In genomic region chr2:126275511-126275910, GRCm38 (mm10) we compare ENCODE assay signal across 27 mouse cellular contexts.
A peak's percentile ranks its signal among the peaks of the same experiment; 100 is the strongest.
DNase-seq lines count a peak whose midpoint lies in the region; ATAC-seq and TF ChIP-seq lines count a peak whose summit lies in the region.
"Had no signal": no experiment of that assay in that cellular context is flagged by ENCODE, and none has a peak within 500 bp of the region (broad histone marks: within the 10 kb centered on the region; RNA-seq: fewer than 3 reads in every experiment).

No protein-coding gene starts in this region.

- H3K4me1 ChIP-seq in embryonic facial prominence, embryonic 14.5 days (ENCODE audit: control insufficient read depth, insufficient read depth, low read length) = peaks cover 10% of the 10 kb centered on the region
- H3K4me1 ChIP-seq in embryonic facial prominence, embryonic 10.5 days = no peaks in the 10 kb centered on the region
- H3K4me1 ChIP-seq in stomach, embryonic 15.5 days = no peaks in the 10 kb centered on the region
- no peaks in the 10 kb centered on the region for H3K4me1 ChIP-seq in stomach, postnatal 0 days (replicated peaks; ENCODE audit: control insufficient read depth, insufficient read depth)
- H3K4me1 ChIP-seq in embryonic facial prominence, embryonic 15.5 days = peaks cover 6% of the 10 kb centered on the region; the same call in 1 of the 2 replicates
- H3K4me1 ChIP-seq: forebrain, embryonic 10.5 days; forebrain, embryonic 15.5 days; liver, embryonic 15.5 days; midbrain, embryonic 10.5 days; midbrain, embryonic 15.5 days; neural tube, embryonic 15.5 days had no signal

- H3K27me3 ChIP-seq in embryonic facial prominence, embryonic 14.5 days (replicated peaks; ENCODE audit: control insufficient read depth, insufficient read depth, low read length) = no peaks in the 10 kb centered on the region
- no peaks in the 10 kb centered on the region for H3K27me3 ChIP-seq in embryonic facial prominence, embryonic 10.5 days (replicated peaks; ENCODE audit: low read depth, poor library complexity, severe bottlenecking)
- no peaks in the 10 kb centered on the region for H3K27me3 ChIP-seq in stomach, embryonic 15.5 days (replicated peaks)
- H3K27me3 ChIP-seq in stomach, postnatal 0 days (ENCODE audit: control insufficient read depth, insufficient read depth, low read length) = no peaks in the 10 kb centered on the region
- no peaks in the 10 kb centered on the region for H3K27me3 ChIP-seq in embryonic facial prominence, embryonic 15.5 days
- H3K27me3 ChIP-seq: forebrain, embryonic 15.5 days; midbrain, embryonic 15.5 days; neural tube, embryonic 15.5 days had no signal

- no peak overlapping the region for H3K4me2 ChIP-seq in embryonic facial prominence, embryonic 14.5 days (ENCODE audit: low read depth, low read length)
- no peak overlapping the region for H3K4me2 ChIP-seq in stomach, embryonic 15.5 days
- H3K4me2 ChIP-seq in stomach, postnatal 0 days (replicated peaks; ENCODE audit: low read depth) = no peak overlapping the region
- H3K4me2 ChIP-seq in embryonic facial prominence, embryonic 15.5 days (replicated peaks) = no peak overlapping the region
- H3K4me2 ChIP-seq: forebrain, embryonic 15.5 days; heart, embryonic 13.5 days; hindbrain, embryonic 14.5 days; liver, embryonic 15.5 days; lung, embryonic 14.5 days; midbrain, embryonic 15.5 days; neural tube, embryonic 15.5 days had no signal

- no peak overlapping the region for H3K9ac ChIP-seq in embryonic facial prominence, embryonic 14.5 days (ENCODE audit: low read depth, low read length)
- no peak overlapping the region for H3K9ac ChIP-seq in stomach, embryonic 15.5 days
- no peak overlapping the region for H3K9ac ChIP-seq in stomach, postnatal 0 days (ENCODE audit: low read length)
- no peak overlapping the region for H3K9ac ChIP-seq in embryonic facial prominence, embryonic 15.5 days
- H3K9ac ChIP-seq: forebrain, embryonic 15.5 days; heart, embryonic 13.5 days; hindbrain, embryonic 14.5 days; liver, embryonic 15.5 days; lung, embryonic 14.5 days; midbrain, embryonic 15.5 days; neural tube, embryonic 15.5 days had no signal

- no peaks in the 10 kb centered on the region for H3K36me3 ChIP-seq in embryonic facial prominence, embryonic 14.5 days (ENCODE audit: control insufficient read depth, insufficient read depth, low read length)
- no peaks in the 10 kb centered on the region for H3K36me3 ChIP-seq in embryonic facial prominence, embryonic 10.5 days (replicated peaks)
- no peaks in the 10 kb centered on the region for H3K36me3 ChIP-seq in stomach, embryonic 15.5 days
- no peaks in the 10 kb centered on the region for H3K36me3 ChIP-seq in stomach, postnatal 0 days (ENCODE audit: control insufficient read depth, insufficient read depth, low read length)
- H3K36me3 ChIP-seq in embryonic facial prominence, embryonic 15.5 days = no peaks in the 10 kb centered on the region
- H3K36me3 ChIP-seq: forebrain, embryonic 10.5 days; forebrain, embryonic 15.5 days; heart, embryonic 13.5 days; liver, embryonic 15.5 days; midbrain, embryonic 10.5 days; midbrain, embryonic 15.5 days; neural tube, embryonic 15.5 days had no signal

- H3K4me3 ChIP-seq in embryonic facial prominence, embryonic 14.5 days (ENCODE audit: low read depth, low read length) = no peak overlapping the region
- H3K4me3 ChIP-seq in embryonic facial prominence, embryonic 10.5 days = no peak overlapping the region
- H3K4me3 ChIP-seq in stomach, embryonic 15.5 days (replicated peaks) = no peak overlapping the region
- no peak overlapping the region for H3K4me3 ChIP-seq in stomach, postnatal 0 days (ENCODE audit: low read depth, low read length)
- H3K4me3 ChIP-seq in embryonic facial prominence, embryonic 15.5 days (replicated peaks) = no peak overlapping the region
- H3K4me3 ChIP-seq: forebrain, embryonic 10.5 days; forebrain, embryonic 15.5 days; heart, embryonic 13.5 days; layer of hippocampus, adult 2 months; liver, embryonic 15.5 days; midbrain, embryonic 10.5 days; midbrain, embryonic 15.5 days; neural tube, embryonic 15.5 days had no signal

- H3K27ac ChIP-seq in embryonic facial prominence, embryonic 14.5 days (replicated peaks; ENCODE audit: low read depth, low read length) = peak overlapping the region; percentile 66
- H3K27ac ChIP-seq in embryonic facial prominence, embryonic 10.5 days (replicated peaks) = no peak overlapping the region
- peak overlapping the region; percentile 31; the same call in 1 of the 2 replicates for H3K27ac ChIP-seq in stomach, embryonic 15.5 days
- H3K27ac ChIP-seq in stomach, postnatal 0 days (replicated peaks) = no peak overlapping the region
- H3K27ac ChIP-seq in embryonic facial prominence, embryonic 15.5 days (replicated peaks) = peak overlapping the region; percentile 44; the same call in 1 of the 2 replicates
- H3K27ac ChIP-seq: forebrain, embryonic 10.5 days; forebrain, embryonic 15.5 days; heart, embryonic 13.5 days; hindbrain, embryonic 14.5 days; layer of hippocampus, adult 2 months; liver, embryonic 15.5 days; midbrain, embryonic 10.5 days; midbrain, embryonic 15.5 days; neural tube, embryonic 15.5 days had no signal

- intact Hi-C loops in left cerebral cortex, postnatal 14 days (cut with DNase I) = no loop called here

- no peak for TF ChIP-seq EP300 in stomach, postnatal 0 days (optimal IDR thresholded peaks at IDR 0.05)

- H3K9me3 ChIP-seq in embryonic facial prominence, embryonic 14.5 days (ENCODE audit: control insufficient read depth, low read length) = no peaks in the 10 kb centered on the region
- no peaks in the 10 kb centered on the region for H3K9me3 ChIP-seq in embryonic facial prominence, embryonic 10.5 days
- no peaks in the 10 kb centered on the region for H3K9me3 ChIP-seq in stomach, embryonic 15.5 days
- H3K9me3 ChIP-seq in stomach, postnatal 0 days (ENCODE audit: control insufficient read depth, low read length) = no peaks in the 10 kb centered on the region
- H3K9me3 ChIP-seq in embryonic facial prominence, embryonic 15.5 days (replicated peaks) = no peaks in the 10 kb centered on the region
- H3K9me3 ChIP-seq: forebrain, embryonic 10.5 days; forebrain, embryonic 15.5 days; heart, embryonic 13.5 days; liver, embryonic 15.5 days; midbrain, embryonic 10.5 days; midbrain, embryonic 15.5 days; neural tube, embryonic 15.5 days had no signal

- ATAC-seq in embryonic facial prominence, embryonic 14.5 days (ENCODE audit: low read depth) = no peak
- no peak for ATAC-seq in stomach, embryonic 15.5 days (ENCODE audit: insufficient read depth, low FRiP score, low read depth)
- no peak for ATAC-seq in stomach, postnatal 0 days (ENCODE audit: low FRiP score, low TSS enrichment)
- ATAC-seq in embryonic facial prominence, embryonic 15.5 days (ENCODE audit: insufficient number of reproducible peaks, low FRiP score, low TSS enrichment, low read depth) = no peak
- ATAC-seq: activated CD4-positive, CD25-positive, alpha-beta regulatory T cell, adult 4 months; forebrain, embryonic 15.5 days; midbrain, embryonic 15.5 days had no signal

- TF ChIP-seq CTCF in stomach, postnatal 0 days (IDR thresholded peaks at IDR 0.05; ENCODE audit: low read depth) = no peak

- 76% methylated on average over 3 of the region's 3 CpGs for WGBS in embryonic facial prominence, embryonic 14.5 days
- 84% methylated on average over 3 of the region's 3 CpGs for WGBS in embryonic facial prominence, embryonic 10.5 days
- 54% methylated on average over 3 of the region's 3 CpGs for WGBS in stomach, embryonic 15.5 days
- WGBS in stomach, postnatal 0 days = 58% methylated on average over 3 of the region's 3 CpGs
- 76% methylated on average over 3 of the region's 3 CpGs for WGBS in embryonic facial prominence, embryonic 15.5 days

- DNase-seq in embryonic facial prominence, embryonic 14.5 days (ENCODE audit: low spot score) = peak; percentile 28
- no peak for DNase-seq in embryonic facial prominence, embryonic 10.5 days (ENCODE audit: low spot score)
- no peak for DNase-seq in stomach, postnatal 0 days (ENCODE audit: low spot score)
- no peak for DNase-seq in lung, postnatal 36 days
- no peak for DNase-seq in left cerebral cortex, postnatal 14 days (ENCODE audit: low spot score in 2 of 2)
- DNase-seq: B cell, adult 2 months; cerebellum, adult 11-12 months; cerebellum, adult 9-11 months; kidney, adult 11 months; kidney, postnatal 25 days; left cerebral cortex, postnatal 4 days; lung, embryonic 14.5 days; lung, postnatal 14 days; right cerebral cortex, adult 18-20 months; thymus, postnatal 4 days had no signal

Comparison
In these comparisons a context has a peak if more than half of its experiments do, and no peak if none do; other contexts are left out.
1. H3K27ac ChIP-seq: peak in embryonic facial prominence, embryonic 14.5 days (single experiment), stomach, embryonic 15.5 days (single experiment) and embryonic facial prominence, embryonic 15.5 days (single experiment); none in embryonic facial prominence, embryonic 10.5 days (single experiment) and stomach, postnatal 0 days (single experiment).